Mouse (Mus musculus): ENCODE measurements at regions not wholly inside any gene's neighbourhood (a gene's known extent, or its start where the extent isn't known, plus 50 kb on each side); places are given as distances from the start of the nearest gene placed in this dataset.

- no peak for TF ChIP-seq CTCF (IDR thresholded peaks at IDR 0.05; ENCODE audit: control insufficient read depth, insufficient read depth, low read length)
- no peak for TF ChIP-seq POLR2A (IDR thresholded peaks at IDR 0.05; ENCODE audit: borderline replicate concordance, control insufficient read depth, low read depth, low read length)
Measured at GRCm38 (mm10) chr3:9113410-9113809, 496.5 kb downstream of the Zfp704 start.
